9 mouse cellular contexts compared by ENCODE assay signal in genomic region chr15:8627097-8627537, GRCm38 (mm10).
DNase-seq lines count a peak whose midpoint lies in the region; ATAC-seq and TF ChIP-seq lines count a peak whose summit lies in the region.
"Had no signal": no experiment of that assay in that cellular context is flagged by ENCODE, and none has a peak within 500 bp of the region (broad histone marks: within the 10 kb centered on the region; RNA-seq: fewer than 3 reads in every experiment).

No protein-coding gene starts in this region.

- no peak for TF ChIP-seq POLR2A in spleen, adult 2 months (IDR thresholded peaks at IDR 0.05; ENCODE audit: low read depth, low read length)

- WGBS in embryonic facial prominence, embryonic 15.5 days = 2% methylated on average over 15 of the region's 15 CpGs
- WGBS in heart, embryonic 11.5 days (ENCODE audit: insufficient replicate concordance) = 5% methylated on average over 15 of the region's 15 CpGs
- WGBS in kidney, embryonic 15.5 days = 5% methylated on average over 15 of the region's 15 CpGs
- WGBS in limb, embryonic 15.5 days = 7% methylated on average over 15 of the region's 15 CpGs
- 1% methylated on average over 15 of the region's 15 CpGs for WGBS in midbrain, embryonic 16.5 days
- 3% methylated on average over 15 of the region's 15 CpGs for WGBS in spleen, adult 2 months

- ATAC-seq in embryonic facial prominence, embryonic 15.5 days (ENCODE audit: insufficient number of reproducible peaks, low FRiP score, low TSS enrichment, low read depth) = no peak
- no peak for ATAC-seq in heart, embryonic 11.5 days (replicated peaks; ENCODE audit: insufficient number of reproducible peaks, low FRiP score, low TSS enrichment)
- 0 out of 2 replicates have a peak, but pooled peaks have one; percentile 15 for ATAC-seq in kidney, embryonic 15.5 days (replicated peaks; ENCODE audit: low FRiP score)
- no peak for ATAC-seq in limb, embryonic 15.5 days (ENCODE audit: insufficient number of reproducible peaks, low FRiP score, low TSS enrichment, low read depth)
- ATAC-seq in midbrain, embryonic 16.5 days = peak; percentile 4; the same call in 1 of the 2 replicates

- peak; percentile 51; the same call in 1 of the 2 replicates for TF ChIP-seq CTCF in spleen, adult 2 months (IDR thresholded peaks at IDR 0.05; ENCODE audit: extremely low read depth, insufficient read depth, insufficient read length, insufficient replicate concordance)

- H3K9ac ChIP-seq in embryonic facial prominence, embryonic 15.5 days = peak overlapping the region; percentile 29; the same call in 1 of the 2 replicates
- peak overlapping the region; percentile 52 for H3K9ac ChIP-seq in heart, embryonic 11.5 days (ENCODE audit: low read depth, low read length)
- H3K9ac ChIP-seq in kidney, embryonic 15.5 days = peak overlapping the region; percentile 28; the same call in 1 of the 2 replicates
- H3K9ac ChIP-seq in limb, embryonic 15.5 days = no peak overlapping the region
- peak overlapping the region; percentile 54 for H3K9ac ChIP-seq in midbrain, embryonic 16.5 days (ENCODE audit: low read depth, low read length)

- H3K4me1 ChIP-seq in embryonic facial prominence, embryonic 15.5 days = peaks cover 16% of the 10 kb centered on the region
- no peaks in the 10 kb centered on the region for H3K4me1 ChIP-seq in heart, embryonic 11.5 days (ENCODE audit: control insufficient read depth, insufficient read depth, low read length)
- peaks cover 24% of the 10 kb centered on the region for H3K4me1 ChIP-seq in kidney, embryonic 15.5 days
- H3K4me1 ChIP-seq in limb, embryonic 15.5 days = peaks cover 16% of the 10 kb centered on the region; the same call in 1 of the 2 replicates
- peaks cover 15% of the 10 kb centered on the region for H3K4me1 ChIP-seq in midbrain, embryonic 16.5 days (ENCODE audit: control insufficient read depth, insufficient read depth, low read length)
- H3K4me1 ChIP-seq in spleen, adult 2 months (ENCODE audit: control insufficient read depth, insufficient read depth, insufficient read length) = no peaks in the 10 kb centered on the region; the same call in 1 of the 2 replicates

- no peak overlapping the region for H3K27ac ChIP-seq in embryonic facial prominence, embryonic 15.5 days (replicated peaks)
- no peak overlapping the region for H3K27ac ChIP-seq in heart, embryonic 11.5 days (ENCODE audit: low read depth, low read length)
- H3K27ac ChIP-seq in kidney, embryonic 15.5 days = no peak overlapping the region
- no peak overlapping the region for H3K27ac ChIP-seq in limb, embryonic 15.5 days
- H3K27ac ChIP-seq in midbrain, embryonic 16.5 days (ENCODE audit: low read length) = no peak overlapping the region
- H3K27ac ChIP-seq in spleen, adult 2 months (ENCODE audit: insufficient read depth, low read length) = no peak overlapping the region

- no peaks in the 10 kb centered on the region for H3K9me3 ChIP-seq in embryonic facial prominence, embryonic 15.5 days (replicated peaks)
- no peaks in the 10 kb centered on the region for H3K9me3 ChIP-seq in heart, embryonic 11.5 days (replicated peaks; ENCODE audit: control insufficient read depth, low read length)
- H3K9me3 ChIP-seq in kidney, embryonic 15.5 days (replicated peaks) = no peaks in the 10 kb centered on the region
- H3K9me3 ChIP-seq in limb, embryonic 15.5 days = no peaks in the 10 kb centered on the region
- no peaks in the 10 kb centered on the region for H3K9me3 ChIP-seq in midbrain, embryonic 16.5 days (replicated peaks; ENCODE audit: control insufficient read depth, low read length, poor library complexity, severe bottlenecking)
- H3K9me3 ChIP-seq: G1E had no signal

- no peaks in the 10 kb centered on the region for H3K36me3 ChIP-seq in embryonic facial prominence, embryonic 15.5 days
- no peaks in the 10 kb centered on the region for H3K36me3 ChIP-seq in heart, embryonic 11.5 days (ENCODE audit: control insufficient read depth, insufficient read depth, low read length)
- H3K36me3 ChIP-seq in kidney, embryonic 15.5 days = no peaks in the 10 kb centered on the region
- no peaks in the 10 kb centered on the region for H3K36me3 ChIP-seq in limb, embryonic 15.5 days
- no peaks in the 10 kb centered on the region for H3K36me3 ChIP-seq in midbrain, embryonic 16.5 days (ENCODE audit: control insufficient read depth, insufficient read depth, low read length)
- H3K36me3 ChIP-seq in spleen, adult 2 months (ENCODE audit: control insufficient read depth, insufficient read depth, low read length) = no peaks in the 10 kb centered on the region
- H3K36me3 ChIP-seq: G1E had no signal

- peak overlapping the region; percentile 86 for H3K4me2 ChIP-seq in embryonic facial prominence, embryonic 15.5 days (replicated peaks)
- peak overlapping the region; percentile 93 for H3K4me2 ChIP-seq in heart, embryonic 11.5 days
- H3K4me2 ChIP-seq in kidney, embryonic 15.5 days = peak overlapping the region; percentile 84
- H3K4me2 ChIP-seq in limb, embryonic 15.5 days = peak overlapping the region; percentile 84
- peak overlapping the region; percentile 89 for H3K4me2 ChIP-seq in midbrain, embryonic 16.5 days (ENCODE audit: low read length)

- H3K4me3 ChIP-seq in embryonic facial prominence, embryonic 15.5 days (replicated peaks) = peak overlapping the region; percentile 44
- peak overlapping the region; percentile 48 for H3K4me3 ChIP-seq in heart, embryonic 11.5 days (ENCODE audit: low read depth, low read length)
- H3K4me3 ChIP-seq in kidney, embryonic 15.5 days (replicated peaks) = peak overlapping the region; percentile 43
- peak overlapping the region; percentile 41 for H3K4me3 ChIP-seq in limb, embryonic 15.5 days
- H3K4me3 ChIP-seq in midbrain, embryonic 16.5 days (ENCODE audit: low read depth, low read length) = peak overlapping the region; percentile 41
- H3K4me3 ChIP-seq in spleen, adult 2 months (ENCODE audit: extremely low read depth, insufficient read depth, insufficient read length) = peak overlapping the region; percentile 54

- DNase-seq in 416B (ENCODE audit: low read depth) = peak; percentile 86
- DNase-seq in adrenal gland, postnatal 36 days = peak; percentile 56 to 64
- DNase-seq in spleen, adult 2 months (ENCODE audit: low read depth in 1 of 2, low spot score in 2 of 2) = peak; percentile 28 to 59

- no peaks in the 10 kb centered on the region for H3K27me3 ChIP-seq in embryonic facial prominence, embryonic 15.5 days
- H3K27me3 ChIP-seq in heart, embryonic 11.5 days (ENCODE audit: control insufficient read depth, insufficient read depth, low read length) = 0 out of 2 replicates have a peak, but pooled peaks cover 2% of the 10 kb centered on the region
- peaks cover 9% of the 10 kb centered on the region for H3K27me3 ChIP-seq in kidney, embryonic 15.5 days
- no peaks in the 10 kb centered on the region; the same call in 1 of the 2 replicates for H3K27me3 ChIP-seq in limb, embryonic 15.5 days
- H3K27me3 ChIP-seq in midbrain, embryonic 16.5 days (ENCODE audit: control insufficient read depth, insufficient read depth, low read depth, low read length) = no peaks in the 10 kb centered on the region
- peaks cover 6% of the 10 kb centered on the region; the same call in 1 of the 2 replicates for H3K27me3 ChIP-seq in spleen, adult 2 months (ENCODE audit: control insufficient read depth, insufficient read depth, low read length)

Comparison
In these comparisons a context has a peak if more than half of its experiments do, and no peak if none do; other contexts are left out.
1. ATAC-seq: peak in kidney, embryonic 15.5 days (single experiment) and midbrain, embryonic 16.5 days (single experiment); none in embryonic facial prominence, embryonic 15.5 days (single experiment), heart, embryonic 11.5 days (single experiment) and limb, embryonic 15.5 days (single experiment).
2. Peak in every context shown above with its lines, with median percentiles within 50 percentile points of each other: DNase-seq, H3K4me2 ChIP-seq and H3K4me3 ChIP-seq.